Mouse (Mus musculus) erythroblast, embryonic 14.5 days (primary cell): ENCODE data around the gene Ccdc28b.

ENCODE experiments used
- GATA1 ChIP-seq: IDR thresholded peaks from 2 replicates; pipeline ENCODE4 v1.6.1; 2012; ENCODE audit warnings: low read length, inconsistent platforms, mixed read lengths
- TAL1 ChIP-seq: IDR thresholded peaks from 3 replicates; pipeline ENCODE4 v1.6.1; 2012; ENCODE audit warnings: low read length, inconsistent platforms, mixed read lengths

DNA sequence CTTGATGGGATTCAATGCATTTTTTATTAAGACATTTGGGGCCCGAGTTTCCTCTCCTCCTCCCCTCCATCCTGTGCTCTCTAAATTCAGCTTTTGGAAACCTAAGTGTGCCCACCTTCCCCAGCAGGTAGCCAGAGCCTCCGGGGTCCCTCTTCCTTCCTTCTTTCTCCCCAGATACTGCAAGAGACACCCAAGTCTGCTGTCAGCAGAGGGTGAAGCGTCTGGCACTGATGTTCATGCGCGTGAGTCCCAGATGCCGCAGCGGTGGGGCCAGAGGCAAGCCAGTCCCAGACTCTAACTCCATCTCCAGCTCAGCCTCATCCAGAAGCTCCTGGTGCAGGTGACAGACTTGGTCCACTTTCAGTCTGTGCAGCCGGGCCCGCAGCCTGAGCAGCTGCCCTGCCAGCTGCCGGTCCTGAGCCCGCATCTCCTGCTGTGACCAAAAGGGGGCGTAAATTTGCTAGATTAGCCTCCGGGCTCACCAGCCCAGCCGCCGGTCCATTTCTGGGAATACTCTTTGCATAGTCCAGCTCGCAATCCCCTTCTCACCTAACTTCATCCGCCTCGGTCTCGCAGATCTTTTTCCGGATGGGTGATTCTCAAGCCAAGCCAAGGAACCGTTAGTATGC, 46.8 kb downstream of the Ccdc28b start:
- TF ChIP-seq TAL1: no peak
- no peak for TF ChIP-seq GATA1
